Mouse (Mus musculus): ENCODE results near the gene Gsx2. TPM values are rescaled to one million over a fixed set of nuclear protein-coding genes. Genes with fewer than 3 reads are reported as not detected.

The Gsx2 gene
- polyA plus RNA-seq, 1 experiment from 2014 or later, result 12.2 TPM

DNA sequence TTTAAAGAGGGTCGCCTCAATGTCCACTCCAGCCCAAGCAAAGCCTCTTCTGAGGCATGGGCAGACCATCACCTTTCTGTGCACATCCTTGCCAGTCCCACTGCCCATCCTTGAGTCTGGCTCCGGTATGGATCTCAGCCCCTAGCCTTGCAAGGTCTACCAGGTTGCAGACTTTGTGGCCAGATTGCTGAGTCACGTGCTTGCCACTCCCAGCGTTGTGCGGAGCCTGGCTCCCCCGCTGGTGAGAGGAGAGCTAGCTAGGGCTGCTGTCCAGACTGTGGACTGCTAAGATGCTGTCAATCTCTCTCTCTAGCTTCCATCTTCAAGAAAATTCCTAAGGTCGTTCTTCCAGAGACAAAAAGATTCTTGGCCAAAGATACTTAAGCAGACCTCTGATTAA, 4.2 kb downstream of the Gsx2 start:
- Histone ChIP-seq H3K4me2 (replicated peaks) (no peak overlapping the region), H3K9me3 (no peaks in the 10 kb centered on the region), H3K4me1 (peaks cover 51% of the 10 kb centered on the region), H3K27me3 (replicated peaks) (peaks cover 94% of the 10 kb centered on the region), H3K9ac (no peak overlapping the region), H3K27ac (no peak overlapping the region), H3K36me3 (no peaks in the 10 kb centered on the region), H3K4me3 (no peak overlapping the region)
- WGBS, result 4% methylated on average over 7 of the region's 7 CpGs
- no peak for ATAC-seq (ENCODE audit: low FRiP score, low read depth)

DNA sequence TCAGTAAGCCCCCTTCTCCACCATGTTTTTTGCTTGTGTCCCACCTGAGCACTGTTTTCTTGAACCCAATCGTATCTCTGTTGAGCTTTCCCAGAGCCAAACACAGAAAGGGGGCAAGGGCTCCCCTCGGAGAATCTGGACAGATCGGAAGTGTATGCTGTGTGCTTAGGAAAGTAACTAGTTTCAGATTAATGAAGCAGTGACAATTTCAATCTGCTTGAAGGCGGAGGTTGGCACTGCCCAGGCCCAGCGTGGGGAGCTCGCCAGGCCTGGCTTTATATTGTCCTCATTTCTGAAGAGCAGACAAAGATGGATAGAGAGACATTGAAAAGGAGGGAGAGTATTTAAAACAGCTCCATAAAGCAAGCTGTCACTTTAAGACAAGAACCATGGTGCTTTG, 7.0 kb downstream of the Gsx2 start:
- 2% methylated on average over 6 of the region's 6 CpGs for WGBS
- H3K4me1 ChIP-seq, result peaks cover 34% of the 10 kb centered on the region
- no peaks in the 10 kb centered on the region for H3K36me3 ChIP-seq
- no peaks in the 10 kb centered on the region for H3K9me3 ChIP-seq
- H3K4me3 ChIP-seq, result no peak overlapping the region
- peak overlapping the region; percentile 46 for H3K4me2 ChIP-seq (replicated peaks)
- no peak overlapping the region for H3K27ac ChIP-seq
- no peak overlapping the region for H3K9ac ChIP-seq
- H3K27me3 ChIP-seq (replicated peaks), result peaks cover 94% of the 10 kb centered on the region
- ATAC-seq (ENCODE audit: low FRiP score, low read depth), result no peak

DNA sequence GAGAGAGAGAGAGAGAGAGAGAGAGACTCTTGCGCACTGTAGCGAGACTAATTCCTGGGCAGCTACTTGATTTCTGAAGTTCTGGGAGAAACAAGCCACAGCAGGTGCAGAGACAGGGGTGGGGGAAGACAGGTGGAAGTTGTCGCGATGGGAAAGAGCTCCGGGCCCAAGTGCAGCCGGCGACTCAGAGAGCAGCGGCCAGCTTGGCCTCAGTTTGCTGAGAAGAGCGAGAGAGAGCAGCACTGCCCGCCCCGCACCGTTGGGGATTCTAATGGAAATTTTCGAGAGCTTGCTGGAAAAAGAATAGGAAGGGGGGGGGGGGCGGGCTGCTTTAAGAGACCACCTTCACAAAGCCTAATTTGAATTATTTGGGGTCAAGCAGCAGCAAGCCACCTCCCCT, 7.7 kb downstream of the Gsx2 start:
- WGBS, result 0% methylated on average over 14 of the region's 14 CpGs
- peaks cover 91% of the 10 kb centered on the region for H3K27me3 ChIP-seq (replicated peaks)
- H3K4me3 ChIP-seq, result no peak overlapping the region
- H3K9me3 ChIP-seq, result no peaks in the 10 kb centered on the region
- peak overlapping the region; percentile 46 for H3K4me2 ChIP-seq (replicated peaks)
- H3K36me3 ChIP-seq, result no peaks in the 10 kb centered on the region
- H3K9ac ChIP-seq, result no peak overlapping the region
- ATAC-seq (ENCODE audit: low FRiP score, low read depth), result peak; percentile 37; the same call in 1 of the 2 replicates
- peaks cover 34% of the 10 kb centered on the region for H3K4me1 ChIP-seq
- no peak overlapping the region for H3K27ac ChIP-seq

DNA sequence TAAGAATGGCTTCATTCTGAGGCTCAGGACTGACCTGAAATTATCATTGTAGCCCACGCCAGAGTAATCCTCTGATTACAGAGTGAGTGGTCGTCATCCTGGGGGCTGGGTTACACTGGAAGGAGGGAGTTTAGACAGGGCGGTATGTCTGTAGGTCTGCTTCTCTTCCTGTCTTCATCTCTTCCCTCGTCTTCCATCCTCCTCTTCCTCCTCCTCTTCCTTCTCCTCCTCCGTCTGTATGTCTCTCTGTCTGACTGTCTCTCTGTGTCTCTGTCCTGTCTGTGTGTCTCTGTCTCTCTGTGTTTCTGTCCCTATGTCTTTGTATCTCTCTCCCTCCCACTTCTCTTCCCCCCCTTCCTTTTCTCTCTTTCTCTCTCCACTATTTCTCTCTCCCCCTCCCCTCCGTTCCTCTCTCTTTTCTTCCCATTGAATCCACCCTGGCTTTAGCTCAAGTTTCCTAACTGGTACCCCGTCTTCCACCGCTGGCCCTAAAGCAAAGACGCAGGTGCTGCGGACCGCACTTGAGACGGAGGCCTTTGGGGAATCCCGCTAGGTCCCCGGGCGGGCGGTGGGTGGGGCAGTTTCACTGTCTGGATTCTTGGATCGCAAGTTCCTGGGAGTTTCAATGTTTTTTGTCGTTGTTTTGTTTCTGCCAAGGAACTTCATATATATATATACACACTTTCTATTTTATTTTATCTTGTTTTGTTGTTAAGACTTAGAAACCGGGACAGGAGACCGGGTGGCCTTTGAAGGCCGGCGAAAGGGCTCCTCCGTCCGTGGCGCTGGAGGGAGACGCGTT, 8.4 kb downstream of the Gsx2 start:
- H3K4me3 ChIP-seq, result no peak overlapping the region

DNA sequence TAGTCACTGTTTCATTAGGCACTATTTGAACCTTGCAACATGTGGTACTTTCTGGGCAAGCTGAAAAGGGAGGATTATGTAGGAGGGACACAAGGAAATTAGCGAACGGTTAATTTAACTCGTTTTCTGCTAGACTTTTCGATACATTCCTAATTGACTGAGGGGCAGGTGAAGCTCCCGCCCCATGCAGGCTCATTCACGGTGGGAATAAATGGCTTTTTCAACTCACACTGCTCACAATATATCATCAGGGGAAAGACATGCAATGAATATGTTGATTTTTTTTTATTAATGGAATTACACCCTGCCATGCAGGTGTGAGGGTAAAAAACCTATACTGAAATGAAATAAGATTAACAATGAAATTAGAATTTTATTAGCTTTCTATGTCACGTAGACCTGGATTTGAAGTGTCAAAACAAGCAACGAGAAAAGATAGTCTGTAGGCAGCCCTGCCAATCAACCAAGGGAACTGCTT, 9.0 kb downstream of the Gsx2 start:
- H3K36me3 ChIP-seq, result no peaks in the 10 kb centered on the region
- under 1% methylated on average over 8 of the region's 8 CpGs for WGBS
- peaks cover 32% of the 10 kb centered on the region for H3K4me1 ChIP-seq
- no peaks in the 10 kb centered on the region for H3K9me3 ChIP-seq
- H3K27me3 ChIP-seq (replicated peaks), result peaks cover 80% of the 10 kb centered on the region
- no peak overlapping the region for H3K4me3 ChIP-seq
- H3K9ac ChIP-seq, result no peak overlapping the region
- H3K27ac ChIP-seq, result no peak overlapping the region
- H3K4me2 ChIP-seq (replicated peaks), result peak overlapping the region; percentile 46
- peak; percentile 25; the same call in 1 of the 2 replicates for ATAC-seq (ENCODE audit: low FRiP score, low read depth)

More for the DNA sequence above, 8.4 kb downstream of the Gsx2 start:
- Histone ChIP-seq H3K4me2 (replicated peaks) (peak overlapping the region; percentile 46), H3K27ac (no peak overlapping the region), H3K9ac (no peak overlapping the region), H3K4me1 (peaks cover 34% of the 10 kb centered on the region), H3K36me3 (no peaks in the 10 kb centered on the region), H3K27me3 (replicated peaks) (peaks cover 86% of the 10 kb centered on the region), H3K9me3 (no peaks in the 10 kb centered on the region)
- ATAC-seq (ENCODE audit: low FRiP score, low read depth), result 0 out of 2 replicates have a peak, but pooled peaks have one; percentile 34
- under 1% methylated on average over 27 of the region's 27 CpGs for WGBS

DNA sequence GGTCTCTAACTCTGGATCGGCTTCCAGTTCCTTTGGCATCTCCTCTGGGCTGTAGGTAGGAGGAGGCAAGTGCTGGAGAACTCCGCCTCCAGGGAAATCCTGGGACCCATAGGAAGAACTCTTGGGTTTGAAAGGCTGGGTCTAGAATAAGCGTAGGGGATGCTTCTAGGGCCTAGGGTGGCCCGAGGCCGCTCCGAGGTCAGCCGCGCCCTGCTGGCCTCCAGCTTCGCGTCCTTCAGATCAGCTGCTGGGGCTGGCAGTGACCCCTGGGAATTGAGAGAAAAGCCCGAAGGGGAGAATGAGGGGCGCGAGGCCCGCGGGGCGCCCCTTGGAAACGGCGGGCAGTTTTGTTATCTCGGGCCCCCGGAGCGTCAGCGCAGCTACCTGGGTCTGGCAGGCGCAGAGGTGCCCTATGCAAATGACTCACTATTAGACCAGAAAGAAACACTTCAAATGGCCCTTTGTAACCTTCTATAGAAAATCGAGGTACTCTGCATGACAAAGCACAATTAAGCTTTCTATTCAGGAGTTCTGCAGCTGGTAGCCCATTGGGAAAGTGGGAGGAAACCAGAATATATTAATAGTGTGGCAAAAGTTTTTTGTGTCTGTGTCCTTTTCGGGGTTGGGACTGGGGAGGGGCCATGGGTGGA, 9.6 kb downstream of the Gsx2 start:
- H3K27me3 ChIP-seq (replicated peaks), result peaks cover 74% of the 10 kb centered on the region
- peak; percentile 57 for ATAC-seq (ENCODE audit: low FRiP score, low read depth)
- WGBS, result under 1% methylated on average over 25 of the region's 25 CpGs

DNA sequence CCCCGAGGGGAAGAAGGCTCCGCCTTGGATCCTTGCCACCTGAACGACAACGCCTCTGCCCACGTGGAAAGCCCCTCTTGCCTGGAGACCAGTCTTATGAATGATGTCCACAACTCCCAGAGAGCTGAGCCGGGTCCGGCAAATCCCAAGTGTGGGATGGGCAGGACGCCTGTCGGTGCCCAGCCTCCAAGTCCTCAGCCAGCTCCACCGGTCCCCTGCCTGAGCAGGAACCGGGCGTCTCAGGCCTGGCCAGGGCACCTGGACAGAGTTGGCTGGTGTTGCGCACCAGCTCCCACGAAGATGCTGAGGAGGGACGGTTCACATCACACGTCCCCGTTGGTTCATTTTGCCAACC, 10.1 kb downstream of the Gsx2 start:
- WGBS, result under 1% methylated on average over 17 of the region's 17 CpGs
- H3K9ac ChIP-seq, result no peak overlapping the region
- H3K9me3 ChIP-seq, result no peaks in the 10 kb centered on the region
- no peak; the same call in 1 of the 2 replicates for ATAC-seq (ENCODE audit: low FRiP score, low read depth)
- H3K4me1 ChIP-seq, result peaks cover 31% of the 10 kb centered on the region
- H3K4me2 ChIP-seq (replicated peaks), result peak overlapping the region; percentile 46
- H3K27ac ChIP-seq, result no peak overlapping the region
- no peaks in the 10 kb centered on the region for H3K36me3 ChIP-seq
- no peak overlapping the region for H3K4me3 ChIP-seq
- peaks cover 69% of the 10 kb centered on the region for H3K27me3 ChIP-seq (replicated peaks)

More for the DNA sequence above, 9.6 kb downstream of the Gsx2 start:
- Histone ChIP-seq H3K9me3 (no peaks in the 10 kb centered on the region), H3K36me3 (no peaks in the 10 kb centered on the region), H3K4me2 (replicated peaks) (peak overlapping the region; percentile 46), H3K9ac (no peak overlapping the region), H3K4me3 (no peak overlapping the region), H3K4me1 (peaks cover 31% of the 10 kb centered on the region), H3K27ac (no peak overlapping the region)

DNA sequence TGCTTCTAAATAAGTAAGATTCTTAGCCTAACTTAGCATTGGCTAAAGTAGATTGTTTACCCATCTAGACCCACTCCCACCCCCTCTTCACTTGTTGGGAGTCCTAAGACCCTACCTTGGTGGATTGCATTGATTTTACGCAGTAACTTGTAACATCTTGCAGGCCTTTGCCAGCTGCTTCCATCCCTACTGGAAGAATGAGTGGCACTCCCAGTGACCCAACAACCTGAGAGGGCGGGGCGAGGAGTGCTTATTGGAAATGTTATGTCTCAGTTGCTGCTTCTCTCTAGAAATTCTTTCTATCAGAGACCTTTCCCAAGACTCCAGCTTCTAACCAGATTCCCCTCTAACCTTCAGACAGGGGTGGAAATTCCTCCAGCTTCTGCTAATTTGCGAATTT, 10.5 kb downstream of the Gsx2 start:
- Histone ChIP-seq H3K9ac (no peak overlapping the region), H3K27ac (no peak overlapping the region), H3K36me3 (no peaks in the 10 kb centered on the region), H3K9me3 (no peaks in the 10 kb centered on the region), H3K4me1 (peaks cover 31% of the 10 kb centered on the region), H3K4me3 (no peak overlapping the region), H3K27me3 (replicated peaks) (peaks cover 65% of the 10 kb centered on the region), H3K4me2 (replicated peaks) (peak overlapping the region; percentile 46)
- WGBS, result 21% methylated on average over 4 of the region's 4 CpGs
- no peak for ATAC-seq (ENCODE audit: low FRiP score, low read depth)

DNA sequence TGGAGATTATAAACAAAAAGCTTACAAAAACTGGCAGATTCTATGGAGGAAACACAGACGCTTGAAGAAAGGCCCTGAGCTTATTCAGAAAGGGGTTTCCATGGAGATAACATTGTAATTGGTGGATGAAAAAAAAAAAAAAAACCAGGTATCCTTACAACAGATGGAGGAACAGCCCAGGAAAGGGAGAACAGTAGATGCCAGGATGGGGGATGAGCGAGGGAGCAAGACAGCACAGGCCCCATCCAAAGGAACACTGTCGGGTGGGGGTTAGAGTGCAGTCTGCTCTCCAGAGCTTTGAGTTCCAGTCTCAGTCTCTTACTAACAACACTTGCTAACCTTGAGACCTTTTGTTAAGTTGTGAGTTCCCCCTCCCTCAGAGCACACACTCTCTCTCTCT, 31.1 kb downstream of the Gsx2 start:
- no peak for ATAC-seq (ENCODE audit: low FRiP score, low read depth)
- H3K9ac ChIP-seq, result no peak overlapping the region
- H3K27ac ChIP-seq, result no peak overlapping the region
- H3K4me3 ChIP-seq, result no peak overlapping the region
- no peaks in the 10 kb centered on the region for H3K27me3 ChIP-seq (replicated peaks)
- H3K4me2 ChIP-seq (replicated peaks), result no peak overlapping the region
- H3K9me3 ChIP-seq, result no peaks in the 10 kb centered on the region
- H3K36me3 ChIP-seq, result no peaks in the 10 kb centered on the region
- no peaks in the 10 kb centered on the region for H3K4me1 ChIP-seq
- WGBS, result 68% methylated on average over 3 of the region's 3 CpGs

DNA sequence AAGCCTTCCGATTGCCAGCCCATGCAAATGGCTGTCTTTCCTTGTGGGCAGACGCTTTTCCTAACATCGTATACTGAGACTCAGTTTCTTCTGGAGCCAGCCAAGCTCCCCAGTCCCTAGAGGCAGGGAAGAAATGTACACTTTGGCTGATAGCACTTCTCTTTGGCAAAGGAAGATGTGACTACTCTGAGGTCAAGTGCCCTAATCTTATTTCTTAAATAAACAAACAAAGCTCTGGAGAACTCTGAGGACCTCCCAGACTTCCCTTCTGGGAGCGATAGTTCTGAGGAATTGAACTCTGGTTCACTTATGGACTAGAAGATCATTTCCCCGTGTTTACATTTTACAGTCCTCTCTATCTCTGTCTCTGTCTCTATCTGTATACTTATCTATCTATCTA, 34.0 kb downstream of the Gsx2 start:
- Histone ChIP-seq H3K9ac (no peak overlapping the region), H3K27ac (no peak overlapping the region), H3K9me3 (no peaks in the 10 kb centered on the region), H3K27me3 (replicated peaks) (no peaks in the 10 kb centered on the region), H3K36me3 (no peaks in the 10 kb centered on the region), H3K4me1 (no peaks in the 10 kb centered on the region), H3K4me2 (replicated peaks) (no peak overlapping the region), H3K4me3 (no peak overlapping the region)
- 66% methylated on average over 5 of the region's 5 CpGs for WGBS
- no peak for ATAC-seq (ENCODE audit: low FRiP score, low read depth)

DNA sequence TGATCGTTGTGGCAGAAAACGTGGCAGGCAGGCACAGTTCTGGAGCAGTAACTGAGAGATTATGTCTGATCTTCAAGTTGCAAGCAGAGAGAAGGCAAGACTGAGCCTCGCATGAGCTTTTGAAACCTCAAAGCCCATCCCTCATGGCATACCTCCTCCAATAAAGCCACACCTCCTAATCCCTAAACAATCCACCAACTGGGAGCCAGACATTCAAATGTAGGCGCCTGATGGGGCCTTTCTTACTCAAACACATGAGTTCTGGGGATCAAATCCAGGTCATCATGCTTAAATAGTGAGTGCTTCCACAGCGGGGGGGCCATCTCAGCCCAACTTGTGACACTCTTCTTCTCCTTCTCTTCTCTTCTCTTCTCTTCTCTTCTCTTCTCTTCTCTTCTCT, 36.4 kb downstream of the Gsx2 start:
- Histone ChIP-seq H3K27me3 (replicated peaks) (no peaks in the 10 kb centered on the region; the same call in 1 of the 2 replicates), H3K4me3 (no peak overlapping the region), H3K36me3 (no peaks in the 10 kb centered on the region), H3K4me1 (no peaks in the 10 kb centered on the region), H3K9ac (no peak overlapping the region), H3K9me3 (no peaks in the 10 kb centered on the region), H3K27ac (no peak overlapping the region), H3K4me2 (replicated peaks) (no peak overlapping the region)
- WGBS, result 58% methylated on average over 5 of the region's 5 CpGs
- ATAC-seq (ENCODE audit: low FRiP score, low read depth), result no peak

DNA sequence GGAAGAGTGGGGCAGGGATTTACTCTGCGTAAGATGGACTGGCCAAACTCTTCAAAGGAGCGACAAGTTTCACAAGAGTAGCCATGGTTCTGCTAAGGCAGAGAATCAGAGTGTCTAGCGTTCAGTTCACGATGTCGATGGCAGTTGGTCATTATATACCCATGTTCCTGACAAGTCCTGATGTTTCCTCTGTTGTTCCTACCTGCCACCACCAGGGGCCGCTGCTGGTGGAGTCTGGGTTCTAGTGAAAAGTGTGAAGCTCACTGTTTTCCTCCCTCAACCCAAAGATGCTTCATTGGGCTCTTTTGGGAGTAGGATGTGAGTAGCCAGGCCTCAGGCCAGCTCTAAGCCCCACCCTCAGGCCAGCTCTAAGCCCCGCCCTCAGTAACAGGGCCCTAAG, 43.4 kb downstream of the Gsx2 start:
- Histone ChIP-seq H3K9ac (no peak overlapping the region), H3K27ac (no peak overlapping the region), H3K4me1 (no peaks in the 10 kb centered on the region), H3K27me3 (replicated peaks) (no peaks in the 10 kb centered on the region; the same call in 1 of the 2 replicates), H3K36me3 (no peaks in the 10 kb centered on the region), H3K4me2 (replicated peaks) (no peak overlapping the region), H3K4me3 (no peak overlapping the region), H3K9me3 (no peaks in the 10 kb centered on the region)
- no peak for ATAC-seq (ENCODE audit: low FRiP score, low read depth)
- 62% methylated on average over 7 of the region's 7 CpGs for WGBS
